33 mouse cellular contexts compared by ENCODE assay signal in the genomic region with DNA sequence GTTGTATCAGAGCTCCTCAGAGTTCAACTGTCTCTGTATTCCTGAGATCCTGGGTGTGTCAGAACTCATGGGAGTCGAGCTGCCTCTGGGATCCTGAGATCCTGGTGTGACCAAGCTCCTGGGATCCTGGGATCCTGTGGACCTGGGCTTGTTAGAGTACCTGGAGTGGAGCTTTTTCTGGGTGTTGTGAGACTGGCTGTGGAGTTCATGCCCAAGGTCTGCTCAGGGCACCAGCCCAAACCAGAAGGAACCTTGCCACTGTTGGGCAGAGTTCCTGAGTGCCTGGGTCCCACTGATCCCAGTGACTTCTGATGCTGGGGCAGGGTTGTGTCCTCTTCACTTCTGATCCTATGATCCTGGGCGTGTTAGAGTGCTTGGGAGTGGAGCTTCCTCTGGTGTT.
"Had no signal": no experiment of that assay in that cellular context is flagged by ENCODE, and none has a peak within 500 bp of the region (broad histone marks: within the 10 kb centered on the region; RNA-seq: fewer than 3 reads in every experiment).

No protein-coding gene starts in this region.

- H3K9ac ChIP-seq: heart, embryonic 12.5 days; heart, embryonic 13.5 days; heart, embryonic 15.5 days; hindbrain, embryonic 12.5 days; hindbrain, embryonic 13.5 days; hindbrain, embryonic 14.5 days; hindbrain, embryonic 15.5 days; intestine, embryonic 15.5 days; kidney, embryonic 15.5 days had no signal

- H3K27ac ChIP-seq: heart, embryonic 10.5 days; heart, embryonic 13.5 days; heart, embryonic 15.5 days; hindbrain, embryonic 10.5 days; hindbrain, embryonic 12.5 days; hindbrain, embryonic 13.5 days; hindbrain, embryonic 14.5 days; hindbrain, embryonic 15.5 days; hindbrain, postnatal 0 days; intestine, embryonic 15.5 days; kidney, embryonic 15.5 days; kidney, postnatal 0 days; layer of hippocampus, adult 2 months had no signal

- H3K36me3 ChIP-seq: heart, embryonic 10.5 days; heart, embryonic 12.5 days; heart, embryonic 13.5 days; heart, embryonic 15.5 days; hindbrain, embryonic 10.5 days; hindbrain, embryonic 12.5 days; hindbrain, embryonic 13.5 days; hindbrain, embryonic 15.5 days; intestine, embryonic 15.5 days; kidney, embryonic 15.5 days had no signal

- ATAC-seq: hindbrain, embryonic 16.5 days; hindbrain, postnatal 0 days; inflammation-experienced regulatory T-cells, adult 6 months; intestine, embryonic 15.5 days; intestine, embryonic 16.5 days; intestine, postnatal 0 days had no signal

- H3K27me3 ChIP-seq: heart, embryonic 12.5 days; heart, embryonic 13.5 days; heart, embryonic 15.5 days; hindbrain, embryonic 12.5 days; hindbrain, embryonic 13.5 days; hindbrain, embryonic 15.5 days; intestine, embryonic 15.5 days; kidney, embryonic 15.5 days had no signal

- H3K4me3 ChIP-seq: heart, embryonic 10.5 days; heart, embryonic 12.5 days; heart, embryonic 13.5 days; heart, embryonic 15.5 days; hindbrain, embryonic 10.5 days; hindbrain, embryonic 12.5 days; hindbrain, embryonic 13.5 days; hindbrain, embryonic 15.5 days; intestine, embryonic 15.5 days; kidney, embryonic 15.5 days; layer of hippocampus, adult 2 months had no signal

- H3K4me2 ChIP-seq: heart, embryonic 11.5 days; heart, embryonic 12.5 days; heart, embryonic 13.5 days; heart, embryonic 15.5 days; hindbrain, embryonic 12.5 days; hindbrain, embryonic 13.5 days; hindbrain, embryonic 14.5 days; hindbrain, embryonic 15.5 days; intestine, embryonic 15.5 days; kidney, embryonic 15.5 days had no signal

- H3K4me1 ChIP-seq: heart, embryonic 10.5 days; heart, embryonic 12.5 days; heart, embryonic 13.5 days; heart, embryonic 15.5 days; hindbrain, embryonic 10.5 days; hindbrain, embryonic 12.5 days; hindbrain, embryonic 13.5 days; hindbrain, embryonic 15.5 days; intestine, embryonic 15.5 days; kidney, embryonic 15.5 days had no signal

- DNase-seq: heart, postnatal 14 days; heart, postnatal 36 days; heart, postnatal 4 days; kidney, adult 11 months; kidney, adult 18-20 months; kidney, adult 2 months; kidney, adult 8-10 months; kidney, adult 9 months; kidney, postnatal 10 days; kidney, postnatal 14 days; kidney, postnatal 36 days; kidney, postnatal 4 days; layer of hippocampus, adult 9-11 months; layer of hippocampus, postnatal 36 days had no signal

- H3K9me3 ChIP-seq: heart, embryonic 10.5 days; heart, embryonic 15.5 days; hindbrain, embryonic 12.5 days; hindbrain, embryonic 13.5 days; hindbrain, embryonic 15.5 days; intestine, embryonic 15.5 days; kidney, embryonic 15.5 days had no signal
